8 mouse cellular contexts compared by ENCODE assay signal in the genomic region with DNA sequence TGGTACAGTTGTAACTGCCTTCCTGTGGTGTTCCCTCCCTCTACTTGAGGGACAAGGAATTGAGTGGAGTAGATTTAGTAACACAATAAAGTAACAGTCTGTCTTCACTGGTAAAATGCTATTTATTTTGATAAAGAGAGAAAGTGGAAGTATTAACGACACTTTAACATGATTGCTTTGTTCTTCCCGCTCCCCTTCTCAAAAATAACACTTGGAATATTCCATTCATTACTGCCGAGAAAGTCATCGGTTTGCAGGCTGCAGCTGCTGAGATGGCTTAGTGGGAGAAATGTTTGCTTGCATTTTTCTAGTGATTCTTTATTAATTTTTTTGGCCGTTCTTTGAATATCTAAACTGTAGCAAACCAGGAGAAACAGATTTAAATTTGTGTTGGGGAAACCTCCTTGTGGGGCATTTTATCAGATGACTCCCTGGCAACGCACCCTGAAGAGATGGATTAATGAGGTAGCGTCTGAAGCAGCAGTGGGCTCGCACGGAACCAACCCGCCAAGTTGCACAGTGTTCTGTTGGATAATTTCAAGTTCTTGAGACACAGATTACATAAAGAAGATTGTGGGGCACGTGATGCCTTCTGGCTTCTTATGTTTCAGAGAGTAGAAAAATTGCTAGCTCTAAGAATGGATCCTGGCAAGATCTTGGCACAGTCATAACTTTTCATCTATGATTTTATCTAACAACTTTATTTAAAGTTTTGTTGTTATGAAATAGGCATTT. TPM values are rescaled to one million over a fixed set of nuclear protein-coding genes. Genes with fewer than 3 reads are reported as not detected.
DNase-seq lines count a peak whose midpoint lies in the region; ATAC-seq and TF ChIP-seq lines count a peak whose summit lies in the region.

No protein-coding gene starts in this region.

- whole genome bisulfite sequencing in forebrain, embryonic 14.5 days, result 39% methylated on average over 11 of the region's 11 CpGs
- 84% methylated on average over 11 of the region's 11 CpGs for WGBS in forebrain, embryonic 10.5 days
- 37% methylated on average over 11 of the region's 11 CpGs for WGBS in lung, postnatal 0 days

- TF ChIP-seq CTCF in lung, postnatal 0 days (IDR thresholded peaks at IDR 0.05), result no peak

- H3K4me3 ChIP-seq in forebrain, embryonic 14.5 days (ENCODE audit: low read depth, low read length), result no peak overlapping the region
- H3K4me3 ChIP-seq in forebrain, embryonic 10.5 days, result no peak overlapping the region
- peak overlapping the region; percentile 3; the same call in 1 of the 2 replicates for H3K4me3 ChIP-seq in lung, postnatal 0 days (ENCODE audit: low read depth, low read length)

- peak; percentile 44 for DNase-seq in forebrain, embryonic 14.5 days (ENCODE audit: low spot score)
- no peak for DNase-seq in forebrain, embryonic 10.5 days (ENCODE audit: extremely low spot score, low spot score)
- peak; percentile 13 for DNase-seq in urinary bladder, postnatal 14 days (ENCODE audit: low spot score)
- DNase-seq in urinary bladder, postnatal 36 days (ENCODE audit: low spot score in 2 of 2), result no peak
- DNase-seq in lung, postnatal 0 days (ENCODE audit: low spot score), result peak; percentile 30
- no peak for DNase-seq in natural killer cell, adult 2 months (ENCODE audit: low spot score in 2 of 2)
- DNase-seq in spleen, adult 12 weeks (ENCODE audit: low spot score), result no peak
- DNase-seq in kidney, postnatal 36 days, result no peak

- peak overlapping the region; percentile 34 for H3K4me2 ChIP-seq in forebrain, embryonic 14.5 days (ENCODE audit: low read length)
- peak overlapping the region; percentile 33; the same call in 1 of the 2 replicates for H3K4me2 ChIP-seq in lung, postnatal 0 days (replicated peaks; ENCODE audit: low read depth, low read length)

- H3K27me3 ChIP-seq in forebrain, embryonic 14.5 days (replicated peaks; ENCODE audit: control insufficient read depth, insufficient read depth, low read length), result no peaks in the 10 kb centered on the region
- H3K27me3 ChIP-seq in forebrain, embryonic 10.5 days (ENCODE audit: poor library complexity, severe bottlenecking), result no peaks in the 10 kb centered on the region
- no peaks in the 10 kb centered on the region for H3K27me3 ChIP-seq in lung, postnatal 0 days (replicated peaks; ENCODE audit: insufficient read depth, low read length)

- no peaks in the 10 kb centered on the region for H3K9me3 ChIP-seq in forebrain, embryonic 14.5 days (replicated peaks; ENCODE audit: control insufficient read depth, low read length)
- H3K9me3 ChIP-seq in forebrain, embryonic 10.5 days, result no peaks in the 10 kb centered on the region
- H3K9me3 ChIP-seq in lung, postnatal 0 days (ENCODE audit: low read length), result no peaks in the 10 kb centered on the region

- H3K27ac ChIP-seq in forebrain, embryonic 14.5 days (ENCODE audit: low read depth, low read length), result no peak overlapping the region
- H3K27ac ChIP-seq in forebrain, embryonic 10.5 days, result no peak overlapping the region
- no peak overlapping the region for H3K27ac ChIP-seq in lung, postnatal 0 days (ENCODE audit: low read length)

- H3K36me3 ChIP-seq in forebrain, embryonic 14.5 days (ENCODE audit: control insufficient read depth, insufficient read depth, low read length), result no peaks in the 10 kb centered on the region
- H3K36me3 ChIP-seq in forebrain, embryonic 10.5 days (replicated peaks), result peaks cover 4% of the 10 kb centered on the region
- no peaks in the 10 kb centered on the region for H3K36me3 ChIP-seq in lung, postnatal 0 days (ENCODE audit: insufficient read depth, low read length)

- no peak overlapping the region for H3K9ac ChIP-seq in forebrain, embryonic 14.5 days (ENCODE audit: low read length)
- no peak overlapping the region for H3K9ac ChIP-seq in lung, postnatal 0 days (replicated peaks; ENCODE audit: low read depth)

- H3K4me1 ChIP-seq in forebrain, embryonic 14.5 days (ENCODE audit: control insufficient read depth, insufficient read depth, low read length), result peaks cover 3% of the 10 kb centered on the region; the same call in 1 of the 2 replicates
- H3K4me1 ChIP-seq in forebrain, embryonic 10.5 days, result peaks cover 17% of the 10 kb centered on the region
- H3K4me1 ChIP-seq in lung, postnatal 0 days (ENCODE audit: insufficient read depth, low read depth, low read length), result no peaks in the 10 kb centered on the region

- TF ChIP-seq EP300 in lung, postnatal 0 days (IDR thresholded peaks at IDR 0.05), result no peak

- ATAC-seq in forebrain, embryonic 14.5 days, result no peak
- ATAC-seq in lung, postnatal 0 days, result 0 out of 2 replicates have a peak, but pooled peaks have one; percentile 26

RNA-seq across cellular contexts. Expression of gene Dlg1, which starts 32.2 kb away (rescaled TPM):
- polyA plus RNA-seq in forebrain, embryonic 14.5 days (2014; fragmentation: Nextera tagmentation; extraction: Ambion mirVana), result 14.1 and 17.2 TPM in 2 replicates
- 30.9 TPM in 2 replicates for polyA plus RNA-seq in forebrain, embryonic 10.5 days (2016; fragmentation: Nextera tagmentation; extraction: Ambion mirVana)
- polyA plus RNA-seq in lung, postnatal 0 days (2015; fragmentation: Nextera tagmentation; extraction: Ambion mirVana), result 12.7 and 19.3 TPM in 2 replicates

Comparison
In these comparisons a context has a peak if more than half of its experiments do, and no peak if none do; other contexts are left out.
1. DNase-seq: peak in forebrain, embryonic 14.5 days (single experiment), urinary bladder, postnatal 14 days (single experiment) and lung, postnatal 0 days (single experiment); none in forebrain, embryonic 10.5 days (single experiment), urinary bladder, postnatal 36 days (0 of 2), natural killer cell, adult 2 months (0 of 2), spleen, adult 12 weeks (single experiment) and kidney, postnatal 36 days (0 of 2).